Mouse (Mus musculus): ENCODE measurements around the gene Tlr12.
"Not testable (repeated sequence)": the region's sequence is repeated elsewhere in the genome, so short reads cannot be mapped to it uniquely, and the experiment has no call there.

Gene Tlr12

DNA sequence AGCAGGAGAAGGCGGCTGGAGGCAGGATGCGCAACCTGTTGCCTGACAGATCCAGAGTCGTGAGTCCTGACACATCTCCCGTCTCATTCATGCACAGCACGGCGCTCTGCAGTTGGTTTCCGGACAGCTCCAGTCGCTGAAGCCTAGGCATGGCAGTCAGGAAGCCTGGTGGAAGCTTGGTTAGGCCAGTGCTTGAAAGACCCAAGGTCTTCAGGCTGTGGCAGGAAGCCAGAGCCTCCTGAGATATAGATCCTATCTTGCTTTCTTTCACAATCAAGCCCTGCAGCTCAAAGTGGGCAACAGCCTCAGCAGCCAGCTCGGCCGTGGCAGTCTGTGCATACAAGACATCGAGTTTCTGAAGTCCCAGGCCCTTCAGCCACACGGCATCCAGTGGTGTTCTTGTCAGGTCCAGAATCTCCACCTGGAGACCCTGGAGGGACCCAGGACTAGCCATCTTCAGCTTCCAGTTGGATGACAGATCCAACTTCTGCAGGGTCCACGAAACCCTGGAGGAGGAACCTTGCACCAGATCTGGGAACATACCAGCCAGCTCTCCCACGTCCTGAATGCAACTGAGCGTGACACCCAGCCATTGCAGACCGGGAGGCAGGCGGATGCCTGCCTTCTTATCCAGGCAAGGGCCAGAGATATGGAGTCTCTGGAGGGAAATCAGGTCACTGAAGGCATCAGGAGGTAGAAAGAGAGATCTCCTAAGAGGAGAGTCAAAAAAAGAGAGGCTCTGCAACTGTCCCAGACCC is 877 bp downstream of the Tlr12 start:
- DNase-seq: no peak

DNA sequence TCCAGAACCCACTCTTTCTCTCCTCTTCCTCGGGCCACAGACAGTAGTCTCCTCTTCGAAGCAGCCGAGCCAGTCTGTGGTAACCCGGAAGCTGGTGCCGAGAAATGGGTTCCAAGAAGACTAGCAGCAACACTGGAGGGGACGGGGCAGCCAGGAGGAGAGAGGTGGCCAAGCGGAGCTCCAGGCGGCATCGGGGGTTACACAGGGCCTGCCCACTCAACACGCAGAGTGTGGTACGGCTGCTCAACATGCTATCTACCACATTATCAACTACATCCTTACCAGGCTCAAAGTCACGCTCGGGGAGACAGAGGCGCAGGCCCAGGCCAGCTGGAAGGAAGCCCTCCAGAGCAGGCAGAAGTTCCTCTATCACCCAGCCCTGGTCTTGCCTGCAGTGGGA is 2.7 kb downstream of the Tlr12 start:
- DNase-seq: no peak

DNA sequence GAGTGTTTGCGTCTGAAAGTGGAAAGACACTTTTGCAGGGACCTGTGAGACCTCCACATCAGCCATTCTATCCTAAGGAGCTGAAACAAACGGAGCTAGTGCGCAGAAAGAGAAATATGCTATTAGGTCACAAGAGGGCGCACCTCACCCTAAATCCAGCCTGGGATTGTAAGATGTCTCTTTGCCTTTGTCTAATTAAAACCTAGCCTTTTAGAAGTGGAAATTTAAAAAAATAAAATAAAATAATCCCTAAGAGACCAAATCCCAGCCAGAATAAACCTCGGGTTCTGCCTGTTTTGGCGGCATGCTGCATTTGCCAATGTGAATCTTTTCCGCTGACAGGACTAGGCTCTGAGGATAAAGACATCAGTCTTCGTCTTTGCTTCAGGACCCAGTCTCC is 5.1 kb downstream of the Tlr12 start:
- DNase-seq: peak; percentile 58

DNA sequence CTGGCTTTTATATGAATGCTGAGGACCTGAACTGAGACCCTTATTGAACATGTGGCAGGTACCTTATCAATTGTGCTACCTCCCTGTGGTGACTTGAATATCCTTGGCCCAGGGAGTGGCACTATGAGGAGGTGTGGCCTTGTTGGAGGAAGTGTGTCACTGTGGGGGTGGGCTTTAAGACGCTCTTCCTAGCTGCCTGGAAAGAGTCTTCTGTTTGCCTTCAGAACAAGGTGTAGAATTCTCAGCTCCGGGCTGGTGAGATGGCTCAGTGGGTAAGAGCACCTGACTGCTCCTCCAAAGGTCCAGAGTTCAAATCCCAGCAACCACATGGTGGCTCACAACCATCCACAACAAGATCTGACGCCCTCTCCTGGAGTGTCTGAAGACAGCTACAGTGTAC is 6.7 kb downstream of the Tlr12 start:
- DNase-seq: not testable (repeated sequence)

DNA sequence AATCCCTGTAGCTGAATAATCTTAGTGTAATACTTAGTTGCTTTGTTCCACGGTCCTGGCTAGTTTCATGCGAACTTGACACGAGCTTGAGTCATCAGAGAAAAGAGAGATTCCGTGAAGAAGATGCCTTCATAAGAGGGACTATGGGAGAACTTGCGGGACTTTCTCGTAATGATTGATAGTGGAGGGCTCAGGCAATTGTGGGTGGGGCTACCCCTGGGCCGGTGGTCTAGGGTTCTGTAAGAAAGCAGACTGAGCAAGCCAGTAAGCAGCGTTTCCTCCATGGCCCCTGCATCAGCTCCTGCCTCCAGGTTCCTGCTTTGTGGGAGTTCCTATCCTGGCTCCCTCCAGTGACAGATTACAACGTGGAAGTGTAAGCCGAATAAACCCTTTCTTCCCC is 7.7 kb downstream of the Tlr12 start:
- no peak for DNase-seq

DNA sequence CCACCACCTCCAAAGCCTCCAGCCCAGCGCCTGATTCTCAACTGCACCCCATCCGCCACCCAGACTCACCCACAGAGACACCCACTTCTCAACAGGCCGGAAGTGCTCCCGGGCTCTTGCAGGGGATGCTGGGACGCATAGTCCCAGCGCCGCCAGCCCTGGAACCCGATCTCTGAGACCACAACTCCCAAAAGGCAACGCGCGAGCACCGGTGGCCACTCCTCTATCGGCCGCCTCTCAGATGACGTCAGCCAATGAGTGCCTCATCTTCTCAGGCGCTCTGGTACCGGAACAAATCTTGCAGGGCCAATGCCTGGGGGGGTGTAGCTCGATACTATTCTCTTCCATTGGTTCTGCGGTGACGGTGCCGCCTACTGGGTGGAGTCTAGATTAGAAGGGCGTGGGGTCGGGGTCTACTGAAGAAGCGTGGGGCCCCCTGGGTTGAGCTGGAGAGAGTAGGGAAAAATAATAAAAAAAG is 8.5 kb downstream of the Tlr12 start, which contains the start of gene Zscan20:
TSS of gene Zscan20 (minus strand) at position 174 of the 478 bp plus-strand sequence.
- peak; percentile 95 for DNase-seq

DNA sequence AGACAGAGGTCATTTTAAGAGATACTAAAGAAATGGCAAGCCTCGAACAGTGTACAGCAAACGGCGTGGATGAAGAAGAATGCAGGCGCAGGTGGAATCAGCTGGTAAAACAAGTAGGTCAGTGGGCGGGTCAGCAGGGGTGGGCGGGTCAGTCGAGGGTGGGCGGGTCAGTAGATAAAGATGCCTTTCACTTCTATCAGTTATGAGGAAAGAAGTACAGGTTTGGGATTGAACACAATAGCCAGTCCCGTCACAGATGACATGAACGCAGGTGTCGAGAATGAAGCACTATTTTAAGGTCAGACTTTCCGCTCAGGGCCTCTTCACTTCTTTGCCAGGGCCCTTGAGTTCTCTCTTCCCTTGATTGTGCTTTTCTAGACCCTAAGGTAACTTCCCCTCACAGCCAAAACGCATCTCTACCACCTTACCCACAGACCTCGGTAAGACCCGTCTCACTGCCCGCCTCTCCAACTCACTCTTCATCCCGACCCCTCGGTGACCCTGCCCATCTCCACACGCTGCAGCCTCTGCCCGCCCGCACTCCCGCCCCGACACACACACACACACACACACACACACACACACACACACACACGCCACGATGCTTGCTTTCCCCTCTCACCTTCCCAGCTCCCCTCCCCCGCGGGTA is 9.0 kb downstream of the Tlr12 start:
- DNase-seq: no peak

DNA sequence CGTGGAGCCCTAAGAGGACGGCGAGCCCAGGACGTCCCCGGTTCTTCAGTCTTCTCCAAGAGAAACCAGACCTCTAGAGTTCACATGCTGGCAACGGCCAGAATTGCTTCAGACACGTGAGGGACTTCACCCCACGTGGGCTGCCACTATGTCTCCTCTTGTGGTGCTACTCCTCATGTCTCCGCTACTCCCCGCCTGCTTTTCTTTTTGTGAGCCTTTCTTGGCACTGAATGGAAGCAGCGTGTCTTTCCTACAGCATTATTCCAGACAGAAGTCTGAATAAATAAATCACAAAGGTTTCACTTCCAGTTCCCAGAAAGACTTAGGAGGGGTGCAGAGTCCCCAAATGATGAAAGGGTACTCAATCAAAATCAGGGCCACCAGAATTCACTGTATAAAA is 10.8 kb downstream of the Tlr12 start:
- no peak for DNase-seq

DNA sequence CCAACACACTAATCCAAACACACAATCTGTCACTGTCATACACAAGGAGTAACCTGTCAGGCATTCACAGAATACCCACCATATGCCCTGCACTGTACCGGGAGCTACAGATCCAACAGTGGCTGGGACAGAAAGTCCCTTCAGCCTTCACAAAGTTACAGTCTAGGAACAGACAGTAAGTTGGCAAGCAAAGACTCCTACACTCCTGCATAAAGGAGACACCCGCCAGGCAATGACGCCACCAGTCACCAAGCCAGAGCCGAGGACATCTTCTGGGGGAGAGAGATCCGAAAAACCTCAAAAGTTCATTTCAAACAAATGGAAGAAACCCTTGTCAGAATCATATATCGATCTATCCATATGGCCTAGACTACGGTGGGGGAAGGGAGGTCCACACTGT is 11.8 kb downstream of the Tlr12 start:
- no peak for DNase-seq

DNA sequence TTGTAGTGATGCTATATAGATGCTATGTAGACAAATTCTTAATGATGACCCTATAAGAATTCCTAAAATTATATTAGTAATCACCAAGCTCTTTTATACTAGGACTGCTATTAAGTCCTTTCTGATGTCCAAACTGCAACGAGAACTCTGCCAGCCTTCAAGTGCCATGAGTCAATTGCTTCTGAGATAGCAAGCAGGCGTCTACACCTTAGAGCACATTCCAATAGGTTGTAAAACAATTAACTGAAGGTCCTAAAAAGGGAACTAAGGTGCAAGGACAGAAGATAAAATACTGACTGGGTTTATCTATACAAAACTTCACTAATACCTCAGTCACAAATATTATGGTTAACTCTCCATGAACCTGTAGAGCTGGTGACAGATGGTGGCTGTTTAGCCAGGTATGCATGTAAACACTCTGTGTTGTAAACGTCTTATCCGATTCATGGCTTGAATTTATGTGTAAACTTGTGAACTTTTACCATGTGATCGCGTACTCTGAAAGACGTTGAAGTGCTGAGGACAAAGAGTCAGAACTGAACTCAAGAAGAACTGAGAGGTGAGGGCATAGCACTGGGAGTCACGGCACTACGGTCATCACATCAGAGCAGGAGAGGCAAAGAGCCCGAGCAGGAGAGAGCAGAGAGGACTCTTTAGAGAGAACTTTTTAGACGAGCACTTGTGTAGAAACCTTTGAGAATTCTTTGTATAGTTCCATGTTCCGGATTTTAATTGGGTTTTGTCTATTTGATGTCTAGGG is 20.4 kb downstream of the Tlr12 start:
- DNase-seq: no peak

DNA sequence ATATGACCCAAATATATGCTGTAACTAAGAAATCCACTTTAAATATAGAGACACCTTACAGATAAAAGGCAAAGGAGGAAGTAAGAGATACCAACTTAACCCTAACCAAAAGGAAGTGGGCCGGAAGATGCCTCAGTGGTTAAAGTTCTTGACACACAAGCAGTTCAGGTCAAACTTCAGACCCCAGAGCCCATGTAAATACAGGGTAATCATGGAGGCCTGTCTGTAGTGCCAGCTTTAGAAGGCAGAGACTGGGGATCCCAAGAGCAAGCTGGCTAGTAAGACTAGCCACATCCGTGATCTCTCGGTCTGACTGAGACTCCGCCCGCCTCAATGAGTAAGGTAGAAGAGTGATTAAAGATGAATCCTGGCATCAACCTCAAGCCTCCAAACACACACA is 24.4 kb downstream of the Tlr12 start:
- DNase-seq: no peak

DNA sequence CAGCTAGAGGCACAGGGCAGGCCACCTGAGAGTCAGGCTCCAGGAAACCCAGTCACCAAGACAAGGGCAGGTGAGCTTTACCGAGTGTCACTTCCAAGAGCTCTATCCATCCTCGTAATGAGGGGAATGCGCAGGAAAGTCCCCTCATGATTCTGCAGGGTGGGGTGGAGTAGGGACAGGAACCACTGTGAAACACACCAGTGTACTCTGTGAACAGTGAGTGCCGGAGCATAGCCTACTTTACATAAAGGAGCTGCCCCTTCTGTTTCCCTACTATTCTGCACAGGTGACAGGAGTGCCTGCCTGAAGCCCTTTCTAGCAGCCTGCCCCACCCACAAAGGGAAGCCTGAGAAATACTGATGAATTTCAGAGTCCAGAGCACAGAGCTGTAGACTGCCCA is 25.1 kb downstream of the Tlr12 start:
- no peak for DNase-seq

DNA sequence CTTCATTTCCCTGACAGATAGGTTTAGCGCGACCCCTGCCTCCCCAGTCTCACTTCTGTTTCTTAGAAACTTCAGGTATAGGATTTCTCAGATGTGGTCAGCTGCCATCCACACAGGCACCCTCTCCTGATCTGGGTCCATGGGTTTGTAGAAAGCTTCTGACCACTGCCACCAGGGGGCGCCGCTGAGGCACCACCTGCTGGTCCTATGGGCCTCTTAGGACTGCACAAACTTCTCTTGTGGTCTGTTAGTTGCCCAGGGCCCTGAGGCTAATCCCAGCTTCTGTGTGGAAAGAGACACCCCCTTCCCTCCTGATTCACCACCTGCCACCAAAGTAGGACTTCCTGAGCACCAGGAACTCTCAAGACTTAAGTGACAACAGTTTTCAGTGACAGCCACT is 39.2 kb downstream of the Tlr12 start:
- peak; percentile 37 for DNase-seq

DNA sequence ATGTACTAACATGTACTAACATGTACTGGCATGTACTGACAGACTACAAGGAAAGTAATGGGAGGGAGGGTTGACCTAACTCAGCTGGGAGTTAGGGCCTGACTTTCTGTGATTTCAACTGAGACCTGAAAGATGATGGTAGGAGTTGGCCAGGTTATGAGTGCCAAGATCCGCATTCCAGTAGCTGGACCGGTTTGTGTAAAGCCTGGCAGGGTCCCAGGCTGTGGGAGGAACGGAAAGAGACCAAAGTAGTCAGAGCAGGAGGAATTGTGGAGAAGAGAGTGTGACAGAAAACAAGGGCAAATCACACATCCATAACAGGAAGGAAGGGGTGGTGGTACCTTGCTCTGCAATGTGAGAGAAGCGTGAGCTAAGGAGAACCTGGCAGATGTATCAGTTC is 42.6 kb downstream of the Tlr12 start:
- peak; percentile 20 for DNase-seq
